Mouse (Mus musculus): Measurements from ENCODE around the gene Slc15a2. TPM values are rescaled to one million over a fixed set of nuclear protein-coding genes. Genes with fewer than 3 reads are reported as not detected.

Gene Slc15a2
- total RNA-seq, 1 experiment from 2014 or later, result 2.6 TPM

Small RNA genes lying within 50 kb of the gene (microRNA-seq; reads per million reads assigned to microRNA genes)
- gene Gm22617, result 0 reads per million in 2 experiments

Other genes with a start within 250 kb of the Slc15a2 start
- 0.11 TPM in 1 of 2 replicates, not detected in the other for gene Casr, start 222.8 kb downstream of the Slc15a2 start, total RNA-seq (2021)
- 2.1 and 3.9 TPM in 2 replicates for gene Cd86, start 118.9 kb downstream of the Slc15a2 start, total RNA-seq (2021)
- gene Ildr1, start 91.0 kb downstream of the Slc15a2 start, total RNA-seq (2021), result 0.41 TPM in 1 of 2 replicates, not detected in the other
- 15.3 and 17.5 TPM in 2 replicates for gene Iqcb1, start 43.4 kb upstream of the Slc15a2 start, total RNA-seq (2021)
- gene Eaf2, start 90.0 kb upstream of the Slc15a2 start, total RNA-seq (2021), result 2.1 and 2.4 TPM in 2 replicates
- 59.7 and 63.3 TPM in 2 replicates for gene Golgb1, start 90.2 kb upstream of the Slc15a2 start, total RNA-seq (2021)
- gene Hcls1, start 150.0 kb upstream of the Slc15a2 start, total RNA-seq (2021), result 12.2 and 27.7 TPM in 2 replicates
- 0.26 and 0.83 TPM in 2 replicates for gene Fbxo40, start 205.5 kb upstream of the Slc15a2 start, total RNA-seq (2021)
- gene Polq, start 226.8 kb upstream of the Slc15a2 start, total RNA-seq (2021), result 1.8 and 2.1 TPM in 2 replicates